Mouse (Mus musculus) neural tube, embryonic 11.5 days (tissue): ENCODE data around the gene Npas3. TPM values are rescaled to one million over a fixed set of nuclear protein-coding genes. Genes with fewer than 3 reads are reported as not detected.

Experiments
- ATAC-seq: fragments of 200-750 bp; cut with Nextera tagmentation; 2 replicates; pipeline ENCODE4 v1.8.0; 2017; ENCODE audit warnings: moderate number of reproducible peaks, mild to moderate bottlenecking, moderate TSS enrichment, moderate library complexity; ENCODE audit not compliant: insufficient read depth, low FRiP score, low TSS enrichment
- DNase-seq: peaks from one replicate; pipeline ENCODE4 v3.0.0-alpha.2; 2015; ENCODE audit warnings: low spot score
- H3K27ac ChIP-seq: fragments of 300-500 bp; sonication (generic); 2 replicates; pipeline ENCODE4 v1.5.1; 2014; ENCODE audit warnings: low read depth, mild to moderate bottlenecking, low read length
- H3K27me3 ChIP-seq: fragments of 300-500 bp; sonication (generic); 2 replicates; pipeline ENCODE4 v1.6.1; 2014; ENCODE audit warnings: mild to moderate bottlenecking, low read length, mixed read lengths; ENCODE audit not compliant: control insufficient read depth, insufficient read depth
- H3K36me3 ChIP-seq: fragments of 300-500 bp; sonication (generic); 2 replicates; pipeline ENCODE4 v1.6.1; 2014; ENCODE audit warnings: mild to moderate bottlenecking, low read length, moderate library complexity, mixed read lengths; ENCODE audit not compliant: control insufficient read depth, insufficient read depth
- H3K4me1 ChIP-seq: fragments of 300-500 bp; sonication (generic); 2 replicates; pipeline ENCODE4 v1.6.1; 2014; ENCODE audit warnings: low read length, mixed read lengths; ENCODE audit not compliant: control insufficient read depth, insufficient read depth
- H3K4me2 ChIP-seq: fragments of 300-500 bp; sonication (generic); 2 replicates; pipeline ENCODE4 v1.6.1; 2014; ENCODE audit warnings: low read depth, mild to moderate bottlenecking, moderate library complexity
- H3K4me3 ChIP-seq: fragments of 300-500 bp; sonication (generic); 2 replicates; pipeline ENCODE4 v1.5.1; 2014; ENCODE audit warnings: low read depth, low read length
- H3K9ac ChIP-seq: fragments of 300-500 bp; sonication (generic); 2 replicates; pipeline ENCODE4 v1.6.1; 2014; ENCODE audit warnings: mild to moderate bottlenecking, low read length
- H3K9me3 ChIP-seq: fragments of 300-500 bp; sonication (generic); 2 replicates; pipeline ENCODE4 v1.6.1; 2016; ENCODE audit warnings: low read length; ENCODE audit not compliant: control insufficient read depth
- WGBS: fragments of 180-500 bp; shearing (Covaris S2); extraction: QIAGEN DNeasy Blood & Tissue Kit; methylation state at CpG from one replicate; pipeline ENCODE4 v1.1.7; 2014; 5-methylcytosine and 5-hydroxymethylcytosine counted together
- polyA plus RNA-seq: library from polyadenylated mRNA; unstranded; fragments of >200 nt; fragmentation: Nextera tagmentation; extraction: Ambion mirVana; gene quantifications from 2 replicates; pipeline ENCODE4 v1.2.1, GENCODE M21; 2014

Npas3 gene
- polyA plus RNA-seq, 1 experiment from 2014 or later = 18.0 TPM

DNA sequence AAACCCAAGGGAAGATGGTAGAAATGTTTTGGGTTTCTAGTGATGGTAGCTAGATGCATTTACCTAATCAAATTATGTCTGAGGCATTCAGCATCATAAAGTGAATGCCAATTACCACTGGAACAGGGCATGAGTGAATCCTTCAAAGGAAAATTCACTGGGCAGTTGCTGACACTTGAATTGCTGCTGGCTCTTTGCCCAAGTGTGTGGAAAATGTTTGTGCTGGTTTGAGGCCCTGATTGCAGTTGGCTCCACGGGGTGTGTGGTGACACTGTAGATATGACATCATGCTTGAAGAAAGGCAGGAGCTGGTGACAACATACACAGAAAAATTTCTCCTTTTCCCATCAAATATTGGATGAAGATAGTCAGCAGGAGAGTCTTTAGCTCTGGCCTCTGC lies 382.1 kb downstream of the Npas3 start:
- ATAC-seq (no peak), DNase-seq (no peak)
- no peaks in the 10 kb centered on the region for H3K4me1 ChIP-seq
- H3K9me3 ChIP-seq = no peaks in the 10 kb centered on the region
- WGBS = 71% methylated on average over 1 of the region's 1 CpGs
- H3K27me3 ChIP-seq = no peaks in the 10 kb centered on the region
- H3K4me2 ChIP-seq = no peak overlapping the region
- no peak overlapping the region for H3K9ac ChIP-seq
- no peak overlapping the region for H3K4me3 ChIP-seq
- H3K27ac ChIP-seq = no peak overlapping the region
- H3K36me3 ChIP-seq = no peaks in the 10 kb centered on the region

DNA sequence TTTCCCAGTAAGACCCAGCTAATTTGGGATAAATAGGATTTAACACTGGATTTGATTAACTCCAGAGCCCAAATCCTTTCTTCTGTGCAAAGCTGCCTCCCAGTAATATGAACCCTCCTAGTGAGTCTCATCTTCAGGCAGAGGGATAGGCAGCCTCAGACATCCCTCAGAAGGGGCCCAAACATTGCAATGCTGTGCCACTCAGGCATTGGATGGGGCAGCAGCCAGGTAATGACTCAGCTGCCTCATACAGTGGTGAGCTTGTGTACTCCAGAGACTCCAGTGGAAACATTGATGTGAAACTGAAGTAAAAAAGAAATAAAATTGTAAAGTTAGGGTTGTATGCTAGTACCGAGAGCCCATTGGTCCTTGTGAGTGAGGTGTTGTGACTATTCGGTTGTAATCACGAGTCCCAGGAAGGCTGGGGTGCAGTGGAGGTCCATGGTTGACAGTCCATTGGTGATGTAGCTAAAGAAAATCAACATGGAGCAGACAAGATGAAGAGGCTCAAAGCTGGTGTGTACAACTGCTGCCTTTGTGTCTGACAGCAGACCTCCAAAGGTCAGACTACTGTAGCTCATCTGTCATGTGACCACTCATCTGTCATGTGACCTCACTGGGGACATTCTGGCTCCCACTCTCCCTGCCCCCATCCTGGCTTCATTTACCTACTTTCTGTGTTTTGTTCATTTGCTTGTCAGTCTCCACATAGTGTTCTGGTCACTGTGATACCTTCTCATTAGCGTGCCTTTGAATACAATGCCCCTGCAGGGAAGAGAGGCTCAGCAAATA lies 383.0 kb downstream of the Npas3 start:
- 91% methylated on average over 4 of the region's 4 CpGs for WGBS
- DNase-seq (no peak), ATAC-seq (no peak)
- Histone ChIP-seq H3K4me2 (no peak overlapping the region), H3K4me3 (no peak overlapping the region), H3K27ac (no peak overlapping the region), H3K9me3 (no peaks in the 10 kb centered on the region), H3K9ac (no peak overlapping the region), H3K36me3 (no peaks in the 10 kb centered on the region), H3K27me3 (no peaks in the 10 kb centered on the region), H3K4me1 (no peaks in the 10 kb centered on the region)

DNA sequence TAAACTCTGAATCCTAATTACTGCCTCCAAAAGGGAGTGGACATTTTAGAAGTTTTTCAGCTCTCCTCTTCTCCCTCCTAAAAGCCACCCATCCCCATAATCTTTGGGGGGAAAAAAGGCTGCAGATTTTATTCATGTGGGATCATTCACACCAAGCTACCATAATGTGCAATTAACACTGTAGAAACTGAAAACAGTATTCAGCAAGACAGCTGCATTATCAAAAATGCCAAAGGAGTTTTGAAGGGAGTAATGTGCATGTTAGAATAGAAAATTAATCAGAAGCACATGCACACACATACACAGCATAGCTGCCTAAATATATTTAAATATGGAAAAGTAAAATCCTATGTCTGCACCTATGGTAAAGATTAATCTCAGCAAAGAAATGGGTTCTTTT lies 390.1 kb downstream of the Npas3 start:
- H3K36me3 ChIP-seq = no peaks in the 10 kb centered on the region
- ATAC-seq = no peak
- H3K27me3 ChIP-seq = no peaks in the 10 kb centered on the region
- no peak for DNase-seq
- no peak overlapping the region for H3K9ac ChIP-seq
- H3K4me1 ChIP-seq = no peaks in the 10 kb centered on the region
- H3K4me3 ChIP-seq = no peak overlapping the region
- H3K27ac ChIP-seq = no peak overlapping the region
- H3K4me2 ChIP-seq = no peak overlapping the region
- no peaks in the 10 kb centered on the region for H3K9me3 ChIP-seq

DNA sequence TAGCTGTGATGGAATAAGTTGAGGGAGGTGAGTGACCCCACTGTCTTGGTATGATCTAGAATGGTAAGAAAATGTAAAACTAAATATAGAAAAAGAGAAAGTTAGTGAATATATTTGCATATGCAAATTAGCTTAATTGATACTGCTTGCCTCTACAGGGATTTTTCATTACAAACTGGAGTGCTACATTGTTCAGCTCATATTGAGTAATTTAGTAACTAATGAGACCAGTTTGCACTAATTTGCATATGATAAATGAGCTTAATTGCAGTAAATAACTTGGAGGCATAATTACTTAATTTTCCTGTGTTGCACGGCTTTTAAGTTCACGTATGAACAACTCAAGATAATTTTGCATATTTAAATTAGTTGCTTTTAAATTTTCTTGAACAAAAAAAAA lies 398.8 kb downstream of the Npas3 start:
- Histone ChIP-seq H3K4me2 (no peak overlapping the region), H3K9ac (no peak overlapping the region), H3K27me3 (no peaks in the 10 kb centered on the region), H3K9me3 (no peaks in the 10 kb centered on the region), H3K36me3 (no peaks in the 10 kb centered on the region), H3K4me1 (no peaks in the 10 kb centered on the region), H3K27ac (no peak overlapping the region), H3K4me3 (no peak overlapping the region)
- DNase-seq = no peak
- 81% methylated on average over 2 of the region's 2 CpGs for WGBS
- no peak for ATAC-seq

DNA sequence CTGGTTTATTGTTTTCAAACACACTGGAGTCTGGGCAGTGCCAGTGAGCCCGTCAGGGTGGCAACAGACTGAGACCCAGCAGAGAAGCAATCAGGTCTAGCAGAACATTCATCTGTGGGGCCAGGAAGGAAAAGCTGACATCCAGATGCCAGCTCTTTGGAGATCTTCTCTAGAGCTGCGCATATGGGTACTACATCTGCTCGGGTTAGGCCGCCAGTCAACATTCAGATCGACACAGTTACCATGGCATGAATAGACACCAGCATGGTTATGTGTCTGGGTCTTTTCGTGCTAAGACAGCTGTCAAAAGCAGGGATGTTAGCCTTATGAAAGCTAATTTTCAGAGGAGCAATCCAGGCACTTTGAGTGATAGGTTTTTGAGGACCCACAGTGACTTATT lies 407.8 kb downstream of the Npas3 start:
- Histone ChIP-seq H3K9me3 (no peaks in the 10 kb centered on the region), H3K4me1 (no peaks in the 10 kb centered on the region), H3K4me3 (no peak overlapping the region), H3K27ac (no peak overlapping the region), H3K27me3 (no peaks in the 10 kb centered on the region), H3K4me2 (no peak overlapping the region), H3K9ac (no peak overlapping the region), H3K36me3 (no peaks in the 10 kb centered on the region)
- no peak for DNase-seq
- WGBS = 88% methylated on average over 6 of the region's 6 CpGs
- no peak for ATAC-seq

DNA sequence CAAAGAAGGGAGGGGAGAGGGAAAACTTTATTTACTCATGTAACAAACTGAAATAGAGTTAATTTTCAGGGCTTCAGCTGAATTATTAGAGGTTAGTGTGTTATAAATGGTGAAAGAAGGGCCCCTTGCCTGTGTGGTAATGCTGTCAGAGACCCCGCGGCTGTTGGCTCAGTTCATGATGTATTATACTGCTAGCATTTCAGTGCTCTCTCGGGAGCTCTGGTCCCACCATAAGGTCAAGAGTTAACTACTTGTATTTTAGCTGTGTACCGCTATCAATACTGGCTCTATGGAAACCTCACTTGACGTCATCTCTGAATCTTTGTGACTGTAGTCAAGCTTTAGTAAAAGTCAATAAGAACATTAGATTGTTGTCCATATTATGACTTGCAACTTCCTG lies 415.6 kb downstream of the Npas3 start:
- H3K4me3 ChIP-seq = no peak overlapping the region
- 24% methylated on average over 5 of the region's 5 CpGs for WGBS
- no peak overlapping the region for H3K27ac ChIP-seq
- no peaks in the 10 kb centered on the region for H3K36me3 ChIP-seq
- H3K4me1 ChIP-seq = peaks cover 8% of the 10 kb centered on the region
- no peak overlapping the region for H3K9ac ChIP-seq
- DNase-seq = peak; percentile 63
- H3K27me3 ChIP-seq = no peaks in the 10 kb centered on the region
- ATAC-seq = no peak
- no peak overlapping the region for H3K4me2 ChIP-seq
- no peaks in the 10 kb centered on the region for H3K9me3 ChIP-seq

DNA sequence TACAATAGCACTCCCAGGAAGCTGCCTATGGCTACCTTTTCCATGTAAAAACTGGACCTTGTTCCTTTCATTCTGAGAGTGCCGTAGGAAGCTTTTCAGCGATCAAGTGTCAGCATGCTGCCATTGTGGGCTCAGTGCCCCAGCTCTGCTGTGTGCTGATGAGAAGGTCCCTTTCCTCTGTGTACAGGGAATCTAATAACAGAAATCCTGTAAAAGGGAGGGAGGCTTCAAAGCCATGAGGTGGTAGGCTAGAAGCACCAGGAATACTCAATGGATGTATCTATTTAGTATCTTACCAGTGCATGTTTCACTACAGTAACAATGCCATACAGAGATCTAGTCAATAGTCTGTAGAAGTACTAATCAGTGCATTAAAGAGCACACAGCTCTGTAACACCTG lies 423.4 kb downstream of the Npas3 start:
- ATAC-seq = no peak
- no peaks in the 10 kb centered on the region for H3K4me1 ChIP-seq
- no peaks in the 10 kb centered on the region for H3K27me3 ChIP-seq
- H3K9me3 ChIP-seq = no peaks in the 10 kb centered on the region
- H3K36me3 ChIP-seq = no peaks in the 10 kb centered on the region
- no peak overlapping the region for H3K27ac ChIP-seq
- H3K9ac ChIP-seq = no peak overlapping the region
- H3K4me3 ChIP-seq = no peak overlapping the region
- WGBS = 96% methylated on average over 2 of the region's 2 CpGs
- no peak for DNase-seq
- no peak overlapping the region for H3K4me2 ChIP-seq

DNA sequence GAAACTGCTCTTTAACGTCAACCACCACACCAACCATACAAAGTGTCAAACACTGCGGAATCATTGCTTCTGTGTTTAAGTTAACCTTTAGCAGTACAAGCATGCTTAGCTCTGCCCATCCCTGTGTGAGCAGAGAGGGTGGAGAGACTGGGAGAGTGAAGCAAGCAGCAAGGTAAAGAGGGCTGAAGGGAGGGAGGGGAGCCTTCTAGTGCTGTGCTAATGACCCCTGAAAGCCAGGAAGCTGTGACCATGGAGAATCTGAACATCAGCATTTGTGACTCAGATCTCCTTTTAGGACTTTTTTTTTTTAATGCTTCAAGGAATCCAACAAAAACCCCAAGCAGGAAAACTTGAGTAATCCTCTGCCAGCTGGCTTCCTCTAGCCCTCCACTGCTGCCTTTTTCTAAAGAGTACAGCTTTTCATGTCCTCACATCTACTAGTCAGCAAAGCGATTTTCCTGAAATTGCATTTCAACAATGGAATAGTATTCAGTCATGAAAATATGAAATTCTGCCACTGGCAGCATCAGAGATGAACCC lies 428.7 kb downstream of the Npas3 start:
- Histone ChIP-seq H3K4me2 (no peak overlapping the region), H3K4me1 (no peaks in the 10 kb centered on the region), H3K27me3 (no peaks in the 10 kb centered on the region), H3K9me3 (no peaks in the 10 kb centered on the region), H3K4me3 (no peak overlapping the region), H3K9ac (no peak overlapping the region), H3K27ac (no peak overlapping the region), H3K36me3 (no peaks in the 10 kb centered on the region)
- ATAC-seq (no peak), DNase-seq (no peak)
- 72% methylated on average over 3 of the region's 3 CpGs for WGBS

DNA sequence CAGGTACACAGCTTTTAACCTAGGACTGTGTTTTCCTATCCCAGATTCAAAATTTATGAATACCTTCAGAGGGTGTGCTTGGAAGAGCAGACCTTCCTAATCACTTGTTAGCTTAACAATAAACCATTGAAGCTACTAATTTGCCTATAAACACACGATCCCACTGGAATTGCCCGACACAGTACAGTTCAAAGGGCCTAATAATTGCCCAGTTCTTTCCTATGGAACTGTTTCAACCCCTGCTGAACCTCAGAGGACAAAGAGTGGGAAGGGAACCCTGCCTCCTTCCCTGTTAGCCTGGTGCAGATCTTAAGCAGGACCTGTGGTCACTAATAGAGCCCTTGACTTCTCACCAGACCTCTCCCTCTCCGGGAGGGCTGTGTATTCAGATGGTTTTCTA lies 429.7 kb downstream of the Npas3 start:
- ATAC-seq (no peak), DNase-seq (no peak)
- Histone ChIP-seq H3K4me2 (no peak overlapping the region), H3K9ac (no peak overlapping the region), H3K9me3 (no peaks in the 10 kb centered on the region), H3K27me3 (no peaks in the 10 kb centered on the region), H3K4me1 (no peaks in the 10 kb centered on the region), H3K36me3 (no peaks in the 10 kb centered on the region), H3K27ac (no peak overlapping the region), H3K4me3 (no peak overlapping the region)
- 45% methylated on average over 3 of the region's 3 CpGs for WGBS
